Mouse (Mus musculus) lung, adult 2 months (tissue): ENCODE results near the gene Coil.

Experiments used
- CTCF ChIP-seq: fragments of 200-500 bp; IDR thresholded peaks from 2 replicates; pipeline ENCODE4 v1.5.1; 2011; ENCODE audit warnings: mild to moderate bottlenecking, low read length, control low read depth; ENCODE audit not compliant: insufficient read depth
- POLR2A ChIP-seq: fragments of 200-500 bp; IDR thresholded peaks from 2 replicates; pipeline ENCODE4 v1.6.1; 2011; ENCODE audit warnings: low read depth, mild to moderate bottlenecking, control low read depth, low read length, borderline replicate concordance; ENCODE audit errors: extremely low read depth

DNA sequence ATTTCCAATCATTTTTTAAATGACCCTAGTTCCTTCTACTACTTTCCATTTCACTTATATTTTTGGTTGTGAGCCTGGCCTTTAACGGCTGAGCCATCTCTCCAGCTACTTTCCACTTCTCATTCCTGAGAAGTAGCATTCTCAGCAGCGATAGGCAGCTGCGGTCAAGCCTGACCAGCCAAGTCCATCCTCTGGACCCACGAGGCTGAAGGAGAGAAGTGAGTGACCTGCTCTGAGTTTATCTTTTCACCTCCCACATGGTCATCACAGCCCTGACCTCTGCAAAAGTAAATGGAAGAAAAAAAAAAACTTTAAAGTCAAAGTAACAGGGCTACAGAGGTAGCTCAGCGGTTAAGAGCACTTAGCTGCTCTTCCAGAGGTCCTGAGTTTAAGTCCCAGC lies 43.5 kb upstream of the Coil start:
- TF ChIP-seq CTCF (no peak), POLR2A (no peak)
